Mouse (Mus musculus): ENCODE data around the gene Scai. TPM values are rescaled to one million over a fixed set of nuclear protein-coding genes. Genes with fewer than 3 reads are reported as not detected.

Gene Scai
- total and polyA plus RNA-seq, 3 experiments, result 4.2 to 7.9 (median 4.7) TPM

DNA sequence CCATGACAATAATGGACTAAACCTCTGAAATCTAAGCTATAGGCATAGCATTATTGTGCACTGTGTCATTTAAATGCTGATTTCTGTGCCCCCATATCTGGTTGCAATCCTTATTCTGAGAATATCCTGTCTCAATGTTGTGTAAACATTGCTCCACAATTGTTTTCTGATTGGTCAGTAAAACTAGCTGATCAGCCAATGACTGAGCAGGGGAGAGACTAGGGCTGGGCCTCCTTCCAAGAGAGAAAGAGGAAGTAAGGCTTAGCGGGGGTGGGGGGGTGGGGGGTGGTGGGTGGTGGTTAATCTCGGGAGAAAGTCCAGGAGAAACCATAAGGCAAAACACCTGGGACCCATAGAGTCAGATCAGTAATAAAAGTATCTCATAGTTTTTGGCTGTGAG is 42.5 kb downstream of the Scai start:
- H3K4me1 ChIP-seq (ENCODE audit: control insufficient read depth in 1 of 2, insufficient read depth in 2 of 2), result peaks cover 4 to 9% of the 10 kb centered on the region in 2 experiments
- H3K36me3 ChIP-seq (replicated peaks in 1 of 2; ENCODE audit: control insufficient read depth in 1 of 2, insufficient read depth in 1 of 2, low read length in 1 of 2), result peaks cover 0 to 2% of the 10 kb centered on the region in 2 experiments
- dilution Hi-C loops (cut with MboI; ENCODE audit: extremely low pct_ligation_motif_present, extremely low pct_unique_long_range_greater_than_20kb, low sequenced_read_pairs) (no loop called here), in situ Hi-C loops (cut with MboI; ENCODE audit: low pct_ligation_motif_present, low pct_unique_long_range_greater_than_20kb, low sequenced_read_pairs) (no loop called here)
- H3K79me2 ChIP-seq (replicated peaks; ENCODE audit: control insufficient read depth, extremely low read depth, insufficient read depth, poor library complexity, severe bottlenecking), result no peaks in the 10 kb centered on the region
- DNase-seq (ENCODE audit: extremely low read depth), result peak; percentile 43
- H3K27me3 ChIP-seq (replicated peaks), result no peaks in the 10 kb centered on the region
- no peaks in the 10 kb centered on the region for H3K9me3 ChIP-seq (replicated peaks; ENCODE audit: low read length)
- H3K4me3 ChIP-seq (replicated peaks in 1 of 3; ENCODE audit: low read depth in 2 of 3, low read length in 2 of 3, poor library complexity in 1 of 3), result no peak overlapping the region
- TF ChIP-seq ZC3H11A (IDR thresholded peaks at IDR 0.05; ENCODE audit: low read depth, low read length) (no peak), ZNF384 (IDR thresholded peaks at IDR 0.05; ENCODE audit: low read depth, low read length) (no peak), GABPA (IDR thresholded peaks at IDR 0.05; ENCODE audit: insufficient replicate concordance, low read depth, low read length) (no peak), HCFC1 (IDR thresholded peaks at IDR 0.05; ENCODE audit: low read depth, low read length) (no peak), RCOR1 (conservative IDR thresholded peaks at IDR 0.05; ENCODE audit: low read depth, low read length) (no peak), POLR2AphosphoS2 (IDR thresholded peaks at IDR 0.05; ENCODE audit: low read depth, low read length) (no peak), TBP (conservative IDR thresholded peaks at IDR 0.05; ENCODE audit: low read depth, low read length) (no peak), ETS1 (conservative IDR thresholded peaks at IDR 0.05; ENCODE audit: low read depth, low read length) (no peak), USF1 (IDR thresholded peaks at IDR 0.05; ENCODE audit: low read depth, low read length) (no peak), SIN3A (IDR thresholded peaks at IDR 0.05; ENCODE audit: low read length) (no peak), TCF12 (IDR thresholded peaks at IDR 0.05; ENCODE audit: low read depth, low read length) (no peak), JUND (conservative IDR thresholded peaks at IDR 0.05; ENCODE audit: low read depth, low read length) (no peak), PAX5 (IDR thresholded peaks at IDR 0.05; ENCODE audit: low read length) (no peak), ZKSCAN1 (IDR thresholded peaks at IDR 0.05; ENCODE audit: borderline replicate concordance, low read depth, low read length) (no peak), SMC3 (IDR thresholded peaks at IDR 0.05; ENCODE audit: low read depth, low read length) (no peak), NRF1 (IDR thresholded peaks at IDR 0.05; ENCODE audit: low read depth, low read length) (no peak), MAFK (IDR thresholded peaks at IDR 0.05; ENCODE audit: insufficient replicate concordance, low read length) (no peak)
- no peak overlapping the region for H3K4me2 ChIP-seq (ENCODE audit: insufficient read depth, low read depth, poor library complexity, severe bottlenecking)
- no peak overlapping the region for H3K9ac ChIP-seq (ENCODE audit: insufficient read depth, low read depth)
- no peak overlapping the region for H3K27ac ChIP-seq (ENCODE audit: insufficient read depth, low read depth)

DNA sequence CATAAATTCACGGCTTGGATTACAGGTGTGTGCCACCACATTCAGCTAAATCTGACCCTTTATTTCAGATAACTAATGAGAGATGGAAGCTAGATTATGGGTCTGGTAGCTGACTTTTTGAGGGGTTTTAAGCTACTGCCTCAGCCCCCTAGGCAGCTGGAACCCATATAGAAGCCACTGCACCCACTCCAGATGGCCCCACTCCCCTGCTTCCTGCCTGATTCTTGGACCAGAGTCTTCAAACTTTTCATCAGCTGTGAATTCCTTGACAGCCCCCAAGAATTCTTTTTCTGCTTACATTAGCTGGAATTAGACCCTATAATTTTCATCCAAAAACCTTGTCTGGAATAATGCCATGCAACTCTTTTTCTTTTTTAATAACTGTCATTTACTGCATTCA is 44.1 kb downstream of the Scai start:
- Histone ChIP-seq H3K4me2 (ENCODE audit: insufficient read depth, low read depth, poor library complexity, severe bottlenecking) (no peak overlapping the region), H3K4me3 (replicated peaks in 1 of 3; ENCODE audit: low read depth in 2 of 3, low read length in 2 of 3, poor library complexity in 1 of 3) (no peak overlapping the region), H3K36me3 (replicated peaks in 1 of 2; ENCODE audit: control insufficient read depth in 1 of 2, insufficient read depth in 1 of 2, low read length in 1 of 2) (peaks cover 0 to 2% of the 10 kb centered on the region in 2 experiments), H3K4me1 (ENCODE audit: control insufficient read depth in 1 of 2, insufficient read depth in 2 of 2) (peaks cover 4 to 15% of the 10 kb centered on the region in 2 experiments), H3K27me3 (replicated peaks) (no peaks in the 10 kb centered on the region), H3K79me2 (replicated peaks; ENCODE audit: control insufficient read depth, extremely low read depth, insufficient read depth, poor library complexity, severe bottlenecking) (no peaks in the 10 kb centered on the region), H3K9me3 (replicated peaks; ENCODE audit: low read length) (no peaks in the 10 kb centered on the region), H3K9ac (ENCODE audit: insufficient read depth, low read depth) (no peak overlapping the region), H3K27ac (ENCODE audit: insufficient read depth, low read depth) (no peak overlapping the region)
- no peak for DNase-seq (ENCODE audit: extremely low read depth)
- dilution Hi-C loops (cut with MboI; ENCODE audit: extremely low pct_ligation_motif_present, extremely low pct_unique_long_range_greater_than_20kb, low sequenced_read_pairs) (no loop called here), in situ Hi-C loops (cut with MboI; ENCODE audit: low pct_ligation_motif_present, low pct_unique_long_range_greater_than_20kb, low sequenced_read_pairs) (no loop called here)
- TF ChIP-seq SMC3 (IDR thresholded peaks at IDR 0.05; ENCODE audit: low read depth, low read length) (no peak), PAX5 (IDR thresholded peaks at IDR 0.05; ENCODE audit: low read length) (no peak), ETS1 (conservative IDR thresholded peaks at IDR 0.05; ENCODE audit: low read depth, low read length) (no peak), JUN (IDR thresholded peaks at IDR 0.05; ENCODE audit: insufficient read depth, low read depth, low read length) (no peak), BHLHE40 (IDR thresholded peaks at IDR 0.05; ENCODE audit: low read depth, low read length) (no peak), TBP (conservative IDR thresholded peaks at IDR 0.05; ENCODE audit: low read depth, low read length) (no peak), ELF1 (IDR thresholded peaks at IDR 0.05; ENCODE audit: low read depth, low read length) (no peak), MAFK (IDR thresholded peaks at IDR 0.05; ENCODE audit: insufficient replicate concordance, low read length) (no peak), HCFC1 (IDR thresholded peaks at IDR 0.05; ENCODE audit: low read depth, low read length) (no peak), GABPA (IDR thresholded peaks at IDR 0.05; ENCODE audit: insufficient replicate concordance, low read depth, low read length) (no peak), USF1 (IDR thresholded peaks at IDR 0.05; ENCODE audit: low read depth, low read length) (no peak), E2F4 (IDR thresholded peaks at IDR 0.05; ENCODE audit: insufficient replicate concordance, low read depth, low read length) (no peak), KAT2A (IDR thresholded peaks at IDR 0.05; ENCODE audit: insufficient replicate concordance, low read length) (no peak)
